Mouse (Mus musculus) heart, embryonic 15.5 days (tissue): ENCODE results near the gene AI182371. TPM values are rescaled to one million over a fixed set of nuclear protein-coding genes. Genes with fewer than 3 reads are reported as not detected.

ENCODE experiments used
- ATAC-seq: fragments of 200-750 bp; cut with Nextera tagmentation; replicated peaks from 2 replicates; pipeline ENCODE4 v1.8.0; 2017; ENCODE audit warnings: low read depth, moderate TSS enrichment; ENCODE audit not compliant: insufficient number of reproducible peaks, insufficient read depth, low FRiP score
- H3K27ac ChIP-seq: fragments of 300-500 bp; sonication (generic); 2 replicates; pipeline ENCODE4 v1.5.1; 2015; ENCODE audit warnings: mild to moderate bottlenecking, inconsistent platforms
- H3K27me3 ChIP-seq: fragments of 300-500 bp; sonication (generic); 2 replicates; pipeline ENCODE4 v1.6.1; 2015; ENCODE audit warnings: inconsistent platforms
- H3K36me3 ChIP-seq: fragments of 300-500 bp; sonication (generic); 2 replicates; pipeline ENCODE4 v1.6.1; 2015; ENCODE audit warnings: mild to moderate bottlenecking, inconsistent platforms
- H3K4me1 ChIP-seq: fragments of 300-500 bp; sonication (generic); replicated peaks from 2 replicates; pipeline ENCODE4 v1.6.1; 2015; ENCODE audit warnings: inconsistent platforms
- H3K4me2 ChIP-seq: fragments of 300-500 bp; sonication (generic); 2 replicates; pipeline ENCODE4 v1.6.1; 2015; ENCODE audit warnings: inconsistent platforms, mild to moderate bottlenecking, moderate library complexity
- H3K4me3 ChIP-seq: fragments of 300-500 bp; sonication (generic); 2 replicates; pipeline ENCODE4 v1.5.1; 2015; ENCODE audit warnings: mild to moderate bottlenecking, inconsistent platforms
- H3K9ac ChIP-seq: fragments of 300-500 bp; sonication (generic); 2 replicates; pipeline ENCODE4 v1.6.1; 2015; ENCODE audit warnings: mild to moderate bottlenecking, inconsistent platforms
- H3K9me3 ChIP-seq: fragments of 300-500 bp; sonication (generic); replicated peaks from 2 replicates; pipeline ENCODE4 v1.6.1; 2016; ENCODE audit warnings: inconsistent platforms
- WGBS: fragments of 180-500 bp; shearing (Covaris S2); methylation state at CpG from one replicate; pipeline ENCODE4 v1.1.7; 2015; ENCODE audit warnings: mixed read lengths; 5-methylcytosine and 5-hydroxymethylcytosine counted together
- polyA plus RNA-seq: library from polyadenylated mRNA; unstranded; fragments of >200 nt; fragmentation: Nextera tagmentation; extraction: Ambion mirVana; gene quantifications from 2 replicates; pipeline ENCODE4 v1.2.1, GENCODE M21; 2015

The AI182371 gene
- polyA plus RNA-seq, 1 experiment from 2014 or later: 0.19 TPM

DNA sequence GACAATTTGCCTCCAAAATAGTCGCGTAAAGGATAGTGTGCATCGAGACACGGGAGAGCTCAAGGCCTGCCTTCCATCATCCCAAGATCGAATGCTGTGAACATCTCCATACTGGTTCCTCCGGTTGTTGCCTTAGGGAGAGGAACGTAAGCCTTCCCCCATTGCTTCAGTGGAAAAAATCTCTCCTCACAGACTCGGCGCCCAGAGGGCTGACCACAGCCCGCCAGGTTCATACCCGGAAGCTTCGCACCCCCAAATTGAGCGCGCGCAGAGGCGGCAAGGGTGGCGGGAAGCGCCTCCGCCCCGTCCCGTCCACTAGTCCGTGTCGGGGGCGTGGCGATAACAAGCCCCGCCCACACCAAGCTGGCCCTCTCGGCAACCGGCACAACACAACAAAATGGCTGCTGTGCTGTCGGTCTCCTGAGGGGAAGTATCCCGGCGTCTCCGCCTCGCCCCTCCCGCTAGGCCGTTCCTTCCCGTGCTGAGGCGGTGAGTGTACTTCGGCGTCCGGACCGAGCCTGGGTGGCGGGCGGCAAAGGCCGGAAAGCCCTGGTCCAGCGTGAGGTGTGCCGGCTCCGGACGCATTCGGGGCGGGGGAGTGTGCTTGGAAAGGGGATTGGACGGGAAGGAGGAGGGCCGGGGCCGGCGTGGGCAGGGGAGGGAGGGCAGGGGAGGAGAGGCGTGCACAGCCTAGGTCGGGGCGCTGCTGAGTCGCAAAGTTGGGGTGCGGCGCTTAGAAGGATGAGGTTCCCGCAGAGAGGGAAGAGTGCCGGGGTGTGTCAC is 8.0 kb upstream of the AI182371 start, which contains the start of gene Cntrl:
TSS of gene Cntrl (plus strand) at position 352 of the 783 bp plus-strand sequence.
- H3K9ac ChIP-seq: peak within 1 kb of the TSS; percentile 78
- peak within 1 kb of the TSS; percentile 80 for H3K27ac ChIP-seq
- H3K4me1 ChIP-seq: peaks cover 8% of the 10 kb centered on the region
- no peaks in the 10 kb centered on the region for H3K9me3 ChIP-seq
- peak within 1 kb of the TSS; percentile 83 for H3K4me2 ChIP-seq
- H3K4me3 ChIP-seq: peak within 1 kb of the TSS; percentile 79
- no peaks in the 10 kb centered on the region for H3K27me3 ChIP-seq
- ATAC-seq: peak; percentile 95
- no peaks in the 10 kb centered on the region for H3K36me3 ChIP-seq
- WGBS: under 1% methylated on average over 62 of the region's 62 CpGs

DNA sequence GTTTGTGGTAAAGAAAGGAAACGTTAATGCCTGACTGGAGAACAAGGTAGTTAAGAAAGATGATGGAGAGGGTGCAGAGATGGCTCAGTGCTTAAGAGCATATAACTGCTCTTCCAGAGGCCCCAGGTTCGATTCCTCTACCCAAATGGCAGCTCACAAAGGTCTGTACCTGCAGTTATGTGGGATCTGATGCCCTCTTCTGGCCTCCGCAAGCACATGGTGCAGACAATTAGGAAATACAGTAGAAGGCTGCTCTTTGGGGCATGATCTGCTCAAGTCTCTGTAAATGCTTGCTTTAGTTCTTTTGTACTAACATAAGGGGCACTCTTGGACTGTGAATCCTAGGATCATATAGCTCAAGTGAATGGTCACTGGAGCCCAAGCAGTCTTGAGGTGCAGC is 7.4 kb upstream of the AI182371 start:
- Histone ChIP-seq H3K9ac (peak overlapping the region; percentile 78), H3K27me3 (no peaks in the 10 kb centered on the region), H3K27ac (peak overlapping the region; percentile 80), H3K36me3 (no peaks in the 10 kb centered on the region), H3K4me3 (peak overlapping the region; percentile 79), H3K4me2 (peak overlapping the region; percentile 83), H3K9me3 (no peaks in the 10 kb centered on the region), H3K4me1 (peaks cover 8% of the 10 kb centered on the region)
- ATAC-seq: peak; percentile 29
- 26% methylated on average over 3 of the region's 3 CpGs for WGBS

DNA sequence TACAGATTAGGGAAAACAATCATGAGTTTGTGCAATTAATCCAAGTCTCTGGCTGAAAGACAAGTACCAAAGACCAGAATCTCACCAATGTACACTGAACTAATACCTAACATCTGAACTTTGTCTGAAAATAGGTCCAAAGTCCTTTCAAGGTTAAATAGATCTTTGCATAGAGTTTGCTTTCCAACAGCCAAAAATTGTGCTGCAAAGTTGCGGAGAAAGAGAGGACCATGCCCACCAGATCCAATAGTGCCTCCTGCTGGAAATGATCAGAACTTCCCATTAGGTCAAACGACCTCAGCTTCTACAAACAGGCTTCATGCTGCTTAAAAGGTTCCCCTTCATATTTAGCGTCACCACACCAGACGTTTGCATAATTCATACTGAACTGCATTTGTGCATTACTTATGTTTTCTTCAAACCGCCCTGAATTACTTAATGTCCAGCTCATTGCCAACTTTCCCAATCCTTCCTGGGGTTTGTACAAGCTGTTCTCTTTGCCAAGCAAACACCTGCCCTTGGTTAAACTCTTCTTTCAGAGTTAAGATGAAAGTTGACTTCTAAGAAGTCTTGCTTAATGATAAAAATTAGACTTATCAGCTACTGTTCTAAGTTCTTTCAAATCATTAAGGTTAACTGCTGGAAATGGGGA is 6.8 kb upstream of the AI182371 start:
- Histone ChIP-seq H3K27ac (no peak overlapping the region), H3K27me3 (no peaks in the 10 kb centered on the region), H3K4me1 (peaks cover 8% of the 10 kb centered on the region), H3K4me3 (no peak overlapping the region), H3K36me3 (no peaks in the 10 kb centered on the region), H3K4me2 (no peak overlapping the region), H3K9ac (no peak overlapping the region), H3K9me3 (no peaks in the 10 kb centered on the region)
- ATAC-seq: no peak
- 49% methylated on average over 5 of the region's 5 CpGs for WGBS

DNA sequence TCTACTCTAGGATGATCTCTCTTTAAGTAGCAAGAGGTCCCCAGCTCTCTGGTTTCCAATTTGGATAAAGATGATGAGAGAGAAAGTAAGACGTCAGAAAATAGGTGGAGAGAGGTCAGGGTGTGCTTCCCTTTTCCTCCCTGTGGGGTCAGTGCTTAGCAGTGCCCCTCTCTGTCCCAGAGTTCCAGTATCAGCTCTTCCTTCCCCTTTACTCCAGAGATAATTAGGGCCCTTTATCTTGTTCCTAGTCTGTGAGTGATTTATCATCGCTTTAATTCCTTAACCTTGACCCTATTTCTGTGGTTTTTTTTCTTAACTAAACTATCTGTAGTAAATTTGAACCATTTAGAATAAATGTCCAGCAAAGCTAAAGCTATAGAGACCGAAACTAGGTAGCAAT is 3.5 kb upstream of the AI182371 start:
- H3K9me3 ChIP-seq: no peaks in the 10 kb centered on the region
- H3K9ac ChIP-seq: no peak overlapping the region

DNA sequence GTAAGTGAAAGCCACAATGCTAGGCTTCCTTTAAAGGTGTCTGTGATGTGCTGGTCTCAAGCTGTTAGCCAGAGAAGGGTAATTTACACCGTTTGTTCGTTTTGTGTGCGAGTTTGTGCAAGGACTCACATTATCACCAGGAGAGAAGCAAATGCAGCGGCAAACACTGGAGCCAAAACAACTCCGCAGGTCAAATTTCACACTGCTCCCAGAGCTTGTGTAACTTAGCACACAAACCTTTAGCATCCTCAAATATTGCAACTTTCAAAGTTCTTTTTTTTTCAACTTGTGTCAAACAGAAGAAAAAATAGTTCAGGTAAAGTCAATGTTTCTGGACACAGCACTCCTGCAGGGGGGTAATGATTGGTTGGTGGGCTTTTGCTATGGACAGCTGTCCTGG is 2.2 kb upstream of the AI182371 start:
- Histone ChIP-seq H3K4me2 (no peak overlapping the region), H3K4me3 (no peak overlapping the region), H3K9ac (no peak overlapping the region), H3K27ac (no peak overlapping the region), H3K36me3 (no peaks in the 10 kb centered on the region), H3K4me1 (peaks cover 4% of the 10 kb centered on the region), H3K9me3 (no peaks in the 10 kb centered on the region), H3K27me3 (no peaks in the 10 kb centered on the region)
- WGBS: 61% methylated on average over 5 of the region's 5 CpGs
- no peak for ATAC-seq

More for the DNA sequence above, 3.5 kb upstream of the AI182371 start:
- no peak for ATAC-seq
- Histone ChIP-seq H3K4me3 (no peak overlapping the region), H3K27ac (no peak overlapping the region), H3K36me3 (no peaks in the 10 kb centered on the region), H3K27me3 (no peaks in the 10 kb centered on the region), H3K4me1 (peaks cover 8% of the 10 kb centered on the region), H3K4me2 (no peak overlapping the region)
- 55% methylated on average over 3 of the region's 3 CpGs for WGBS

DNA sequence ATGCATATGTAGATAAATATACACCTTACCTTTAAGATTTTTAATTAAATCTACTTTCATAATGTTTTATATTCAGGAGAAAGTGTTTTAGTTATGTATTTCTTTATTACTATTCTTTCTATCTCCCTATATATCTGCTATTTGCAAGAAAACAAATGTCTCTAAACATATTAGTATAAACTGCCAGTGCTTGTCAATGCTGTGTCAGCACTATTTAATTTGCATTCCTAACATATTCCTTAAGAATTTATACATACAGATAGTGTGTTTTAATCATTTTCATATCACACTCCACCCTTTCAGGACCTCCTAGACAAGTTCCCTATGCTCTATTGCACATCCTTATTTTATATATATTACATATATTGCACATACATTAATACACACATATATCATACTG is 1.4 kb upstream of the AI182371 start:
- no peaks in the 10 kb centered on the region for H3K9me3 ChIP-seq
- H3K4me2 ChIP-seq: no peak overlapping the region
- no peaks in the 10 kb centered on the region for H3K36me3 ChIP-seq
- no peak overlapping the region for H3K27ac ChIP-seq
- H3K4me1 ChIP-seq: peaks cover 4% of the 10 kb centered on the region
- no peak overlapping the region for H3K9ac ChIP-seq
- no peaks in the 10 kb centered on the region for H3K27me3 ChIP-seq
- H3K4me3 ChIP-seq: no peak overlapping the region
- no peak for ATAC-seq

DNA sequence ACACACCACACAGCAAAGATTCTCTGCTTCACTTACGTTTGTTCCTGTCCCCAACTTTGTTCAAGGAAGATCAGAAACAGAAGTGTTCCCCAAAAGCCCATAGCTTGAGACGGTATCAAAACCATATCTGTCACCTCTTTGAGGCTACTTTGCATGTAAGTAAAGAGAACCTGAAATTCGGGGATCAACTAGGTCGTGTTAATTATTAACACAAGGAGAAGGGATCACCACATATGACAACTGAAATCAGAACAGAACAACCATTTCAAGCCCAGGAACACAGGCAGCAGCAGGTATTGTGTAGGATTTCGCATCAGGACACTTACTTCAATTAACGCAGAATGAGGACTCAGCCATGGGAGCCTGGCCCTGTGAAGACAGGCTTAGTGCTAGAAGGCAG is 814 bp downstream of the AI182371 start:
- 76% methylated on average over 6 of the region's 6 CpGs for WGBS
- Histone ChIP-seq H3K9ac (no peak overlapping the region), H3K27me3 (no peaks in the 10 kb centered on the region), H3K27ac (no peak overlapping the region), H3K4me2 (no peak overlapping the region), H3K36me3 (no peaks in the 10 kb centered on the region), H3K4me1 (peaks cover 4% of the 10 kb centered on the region), H3K4me3 (no peak overlapping the region), H3K9me3 (no peaks in the 10 kb centered on the region)
- ATAC-seq: no peak

DNA sequence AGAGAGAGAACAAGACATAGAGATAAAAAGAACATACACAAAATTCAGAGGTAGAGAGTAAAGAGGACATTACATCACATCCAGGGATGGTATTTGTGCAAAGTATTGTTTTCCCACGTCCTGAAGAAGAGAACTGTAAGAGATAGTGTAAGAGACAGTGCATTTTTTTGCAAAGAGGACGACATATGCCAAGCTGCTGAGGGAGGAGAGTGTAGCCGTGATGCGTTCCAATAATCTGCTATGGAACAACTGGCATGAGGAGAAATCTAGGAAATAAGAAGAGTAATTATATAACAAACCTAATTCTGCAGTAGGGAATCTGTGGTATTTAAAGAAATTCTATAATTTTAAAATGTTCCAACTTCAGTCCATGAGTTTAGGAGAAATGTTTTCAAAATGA is 13.9 kb downstream of the AI182371 start:
- Histone ChIP-seq H3K36me3 (no peaks in the 10 kb centered on the region), H3K27ac (no peak overlapping the region), H3K4me2 (no peak overlapping the region), H3K9me3 (no peaks in the 10 kb centered on the region), H3K27me3 (no peaks in the 10 kb centered on the region), H3K9ac (no peak overlapping the region), H3K4me3 (no peak overlapping the region), H3K4me1 (no peaks in the 10 kb centered on the region)
- ATAC-seq: no peak
- WGBS: 56% methylated on average over 4 of the region's 4 CpGs

DNA sequence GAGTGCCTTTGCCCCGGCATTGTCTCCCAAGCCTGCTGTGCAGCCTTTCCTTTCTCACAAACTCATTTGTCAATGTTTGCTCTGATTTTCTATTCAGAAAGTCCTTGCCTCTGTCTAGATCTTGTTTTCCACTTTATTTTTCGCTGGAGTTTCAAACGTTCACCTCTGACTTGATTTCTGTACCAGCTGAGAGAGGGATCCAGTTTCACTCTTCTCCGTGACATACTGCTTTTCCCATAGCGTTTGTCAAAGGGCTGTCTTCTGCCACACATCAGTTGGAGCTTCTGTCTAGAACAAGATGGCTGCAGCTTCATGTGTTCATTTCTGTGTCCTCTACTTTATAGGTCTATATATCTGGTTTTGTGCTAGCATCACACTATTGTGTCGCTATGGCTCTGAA is 22.2 kb downstream of the AI182371 start:
- no peak overlapping the region for H3K9ac ChIP-seq
- H3K4me2 ChIP-seq: no peak overlapping the region
- no peak overlapping the region for H3K4me3 ChIP-seq
- H3K36me3 ChIP-seq: no peaks in the 10 kb centered on the region
- H3K27me3 ChIP-seq: no peaks in the 10 kb centered on the region
- no peak for ATAC-seq
- H3K4me1 ChIP-seq: no peaks in the 10 kb centered on the region
- WGBS: 65% methylated on average over 6 of the region's 6 CpGs
- no peak overlapping the region for H3K27ac ChIP-seq
- H3K9me3 ChIP-seq: no peaks in the 10 kb centered on the region

DNA sequence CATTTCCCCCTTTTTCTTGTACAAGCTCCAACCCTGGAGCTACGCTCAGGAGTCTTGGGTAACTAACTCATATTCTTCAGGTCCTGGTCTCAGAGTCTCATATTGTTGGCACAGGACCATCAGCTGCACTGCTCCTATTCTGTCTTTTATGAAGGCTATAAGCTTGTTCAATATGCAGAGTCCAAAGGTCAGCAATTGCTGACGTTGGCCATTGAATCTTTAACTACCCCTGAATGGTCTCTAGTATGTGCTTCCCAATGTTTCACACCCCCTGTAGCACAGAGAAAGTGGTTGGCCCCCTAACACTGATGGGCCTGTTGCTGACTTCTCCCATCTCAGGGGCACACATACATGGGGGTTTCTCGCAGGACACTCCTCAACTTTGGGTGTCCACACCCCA is 27.0 kb downstream of the AI182371 start:
- Histone ChIP-seq H3K4me2 (no peak overlapping the region), H3K27ac (no peak overlapping the region)
- WGBS: 93% methylated on average over 3 of the region's 3 CpGs

DNA sequence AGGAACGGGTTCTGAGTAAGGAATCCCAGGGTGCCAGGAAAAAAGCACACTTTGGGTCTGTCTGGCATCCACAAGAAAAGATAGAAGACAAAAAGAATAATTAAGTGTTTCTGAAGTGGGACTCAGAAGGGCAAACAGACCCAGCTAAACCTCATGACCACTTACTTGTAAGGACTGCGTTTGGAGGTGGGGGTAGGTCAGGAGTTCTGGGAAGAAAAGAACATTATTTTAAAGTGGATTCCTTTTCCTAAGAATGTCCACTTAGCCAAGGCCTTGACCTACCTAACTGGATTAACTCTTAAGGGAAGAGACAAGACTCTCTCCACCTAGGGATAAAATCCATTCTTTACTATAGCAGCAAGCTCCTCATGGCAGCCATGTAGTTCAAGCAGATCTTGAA is 28.8 kb downstream of the AI182371 start:
- Histone ChIP-seq H3K9ac (no peak overlapping the region), H3K27ac (no peak overlapping the region), H3K27me3 (no peaks in the 10 kb centered on the region), H3K4me1 (no peaks in the 10 kb centered on the region), H3K4me2 (no peak overlapping the region), H3K4me3 (no peak overlapping the region), H3K36me3 (no peaks in the 10 kb centered on the region), H3K9me3 (no peaks in the 10 kb centered on the region)
- no peak for ATAC-seq
- 60% methylated on average over 2 of the region's 2 CpGs for WGBS

More for the DNA sequence above, 27.0 kb downstream of the AI182371 start:
- H3K4me3 ChIP-seq: no peak overlapping the region
- no peaks in the 10 kb centered on the region for H3K9me3 ChIP-seq
- no peaks in the 10 kb centered on the region for H3K27me3 ChIP-seq
- no peaks in the 10 kb centered on the region for H3K36me3 ChIP-seq
- ATAC-seq: no peak
- no peak overlapping the region for H3K9ac ChIP-seq
- no peaks in the 10 kb centered on the region for H3K4me1 ChIP-seq

DNA sequence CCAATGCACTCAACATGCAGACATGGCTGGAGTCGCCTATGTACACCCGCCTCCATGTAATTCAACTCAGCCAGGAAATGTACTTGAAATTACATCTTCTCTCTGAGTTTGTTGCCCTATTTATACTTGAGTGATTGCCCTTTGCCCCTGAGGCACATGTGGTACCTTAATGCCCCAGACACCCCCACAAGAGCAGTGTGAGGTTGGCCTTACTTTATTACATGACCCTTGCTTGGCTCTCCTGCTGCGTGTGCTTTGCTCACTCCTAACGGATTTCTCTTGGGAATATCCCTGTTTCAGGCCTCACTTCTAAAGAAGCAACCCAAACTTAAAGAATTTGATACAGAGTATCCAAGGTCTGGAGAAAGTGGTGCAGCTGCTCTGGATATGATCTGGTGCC is 31.1 kb downstream of the AI182371 start:
- WGBS: 69% methylated on average over 4 of the region's 4 CpGs
- ATAC-seq: no peak
- no peaks in the 10 kb centered on the region for H3K27me3 ChIP-seq
- no peaks in the 10 kb centered on the region for H3K36me3 ChIP-seq
- no peak overlapping the region for H3K4me3 ChIP-seq
- no peak overlapping the region for H3K27ac ChIP-seq
- H3K4me2 ChIP-seq: no peak overlapping the region
- H3K9ac ChIP-seq: no peak overlapping the region
- no peaks in the 10 kb centered on the region for H3K4me1 ChIP-seq
- H3K9me3 ChIP-seq: no peaks in the 10 kb centered on the region
